Mouse (Mus musculus): ENCODE measurements around the gene Phip. TPM values are rescaled to one million over a fixed set of nuclear protein-coding genes. Genes with fewer than 3 reads are reported as not detected.

Gene Phip
- polyA plus RNA-seq, 1 experiment from 2014 or later = 124 TPM

- DNase-seq (ENCODE audit: low spot score) = no peak
- H3K4me3 ChIP-seq (ENCODE audit: low read depth, low read length) = peak overlapping the region; percentile 97
- peak overlapping the region; percentile 99 for H3K9ac ChIP-seq (ENCODE audit: low read length)
- peak overlapping the region; percentile 78; the same call in 1 of the 2 replicates for H3K4me2 ChIP-seq (ENCODE audit: low read depth)
- peak overlapping the region; percentile 90 for H3K27ac ChIP-seq (ENCODE audit: low read depth, low read length)
- H3K4me1 ChIP-seq (ENCODE audit: control insufficient read depth, insufficient read depth, low read length) = peaks cover 6% of the 10 kb centered on the region; the same call in 1 of the 2 replicates
- WGBS = 0% methylated on average over 22 of the region's 61 CpGs
- H3K9me3 ChIP-seq (ENCODE audit: control insufficient read depth, low read length) = no peaks in the 10 kb centered on the region
- no peaks in the 10 kb centered on the region for H3K27me3 ChIP-seq (ENCODE audit: control insufficient read depth, insufficient read depth, low read length)
- ATAC-seq (ENCODE audit: insufficient read depth, low FRiP score, low TSS enrichment) = peak; percentile 25
- no peaks in the 10 kb centered on the region for H3K36me3 ChIP-seq (ENCODE audit: control insufficient read depth, insufficient read depth, low read length)
Observed at GRCm38 (mm10) chr9:82974962-82975341, 364 bp downstream of the Phip start.

- peak; percentile 74 for ATAC-seq (ENCODE audit: insufficient read depth, low FRiP score, low TSS enrichment)
- under 1% methylated on average over 69 of the region's 75 CpGs for WGBS
- H3K9ac ChIP-seq (ENCODE audit: low read length) = peak overlapping the region; percentile 99
Observed at GRCm38 (mm10) chr9:82974187-82974861, 992 bp downstream of the Phip start.

GRCm38 (mm10) chr9:82973321-82973892, 1.9 kb downstream of the Phip start:
- DNase-seq (ENCODE audit: low spot score) (no peak), ATAC-seq (ENCODE audit: insufficient read depth, low FRiP score, low TSS enrichment) (no peak)
- 40% methylated on average over 8 of the region's 8 CpGs for WGBS
- Histone ChIP-seq H3K9ac (ENCODE audit: low read length) (peak overlapping the region; percentile 99), H3K27me3 (ENCODE audit: control insufficient read depth, insufficient read depth, low read length) (no peaks in the 10 kb centered on the region), H3K9me3 (ENCODE audit: control insufficient read depth, low read length) (no peaks in the 10 kb centered on the region), H3K4me2 (ENCODE audit: low read depth) (peak overlapping the region; percentile 78), H3K27ac (ENCODE audit: low read depth, low read length) (0 out of 2 replicates have a peak overlapping the region, but pooled peaks have one; percentile 90), H3K4me1 (ENCODE audit: control insufficient read depth, insufficient read depth, low read length) (peaks cover 6% of the 10 kb centered on the region; the same call in 1 of the 2 replicates), H3K4me3 (ENCODE audit: low read depth, low read length) (peak overlapping the region; percentile 97), H3K36me3 (ENCODE audit: control insufficient read depth, insufficient read depth, low read length) (no peaks in the 10 kb centered on the region)

More at GRCm38 (mm10) chr9:82974187-82974861, 992 bp downstream of the Phip start:
- Histone ChIP-seq H3K4me3 (ENCODE audit: low read depth, low read length) (peak overlapping the region; percentile 97), H3K36me3 (ENCODE audit: control insufficient read depth, insufficient read depth, low read length) (no peaks in the 10 kb centered on the region), H3K9me3 (ENCODE audit: control insufficient read depth, low read length) (no peaks in the 10 kb centered on the region), H3K27ac (ENCODE audit: low read depth, low read length) (peak overlapping the region; percentile 90), H3K4me1 (ENCODE audit: control insufficient read depth, insufficient read depth, low read length) (peaks cover 6% of the 10 kb centered on the region; the same call in 1 of the 2 replicates), H3K27me3 (ENCODE audit: control insufficient read depth, insufficient read depth, low read length) (no peaks in the 10 kb centered on the region), H3K4me2 (ENCODE audit: low read depth) (peak overlapping the region; percentile 78)
- DNase-seq (ENCODE audit: low spot score) = peak; percentile 91

GRCm38 (mm10) chr9:82971433-82971832, 3.9 kb downstream of the Phip start:
- no peak for DNase-seq (ENCODE audit: low spot score)
- H3K4me1 ChIP-seq (ENCODE audit: control insufficient read depth, insufficient read depth, low read length) = peaks cover 6% of the 10 kb centered on the region; the same call in 1 of the 2 replicates
- WGBS = 72% methylated on average over 1 of the region's 1 CpGs
- H3K9ac ChIP-seq (ENCODE audit: low read length) = no peak overlapping the region
- H3K4me2 ChIP-seq (ENCODE audit: low read depth) = no peak overlapping the region
- H3K9me3 ChIP-seq (ENCODE audit: control insufficient read depth, low read length) = no peaks in the 10 kb centered on the region
- no peak overlapping the region for H3K27ac ChIP-seq (ENCODE audit: low read depth, low read length)
- no peak for ATAC-seq (ENCODE audit: insufficient read depth, low FRiP score, low TSS enrichment)
- H3K27me3 ChIP-seq (ENCODE audit: control insufficient read depth, insufficient read depth, low read length) = no peaks in the 10 kb centered on the region
- no peak overlapping the region for H3K4me3 ChIP-seq (ENCODE audit: low read depth, low read length)
- no peaks in the 10 kb centered on the region for H3K36me3 ChIP-seq (ENCODE audit: control insufficient read depth, insufficient read depth, low read length)

- H3K4me3 ChIP-seq (ENCODE audit: low read depth, low read length) = no peak overlapping the region
- no peaks in the 10 kb centered on the region for H3K36me3 ChIP-seq (ENCODE audit: control insufficient read depth, insufficient read depth, low read length)
- no peak overlapping the region for H3K27ac ChIP-seq (ENCODE audit: low read depth, low read length)
- H3K27me3 ChIP-seq (ENCODE audit: control insufficient read depth, insufficient read depth, low read length) = no peaks in the 10 kb centered on the region
- H3K9me3 ChIP-seq (ENCODE audit: control insufficient read depth, low read length) = no peaks in the 10 kb centered on the region
- peaks cover 3% of the 10 kb centered on the region; the same call in 1 of the 2 replicates for H3K4me1 ChIP-seq (ENCODE audit: control insufficient read depth, insufficient read depth, low read length)
- DNase-seq (ENCODE audit: low spot score) = no peak
- 87% methylated on average over 8 of the region's 8 CpGs for WGBS
- H3K9ac ChIP-seq (ENCODE audit: low read length) = no peak overlapping the region
- ATAC-seq (ENCODE audit: insufficient read depth, low FRiP score, low TSS enrichment) = 0 out of 2 replicates have a peak, but pooled peaks have one; percentile 21
- no peak overlapping the region for H3K4me2 ChIP-seq (ENCODE audit: low read depth)
Observed at GRCm38 (mm10) chr9:82967076-82967621, 8.2 kb downstream of the Phip start.

- Histone ChIP-seq H3K4me1 (ENCODE audit: control insufficient read depth, insufficient read depth, low read length) (no peaks in the 10 kb centered on the region), H3K9me3 (ENCODE audit: control insufficient read depth, low read length) (no peaks in the 10 kb centered on the region), H3K36me3 (ENCODE audit: control insufficient read depth, insufficient read depth, low read length) (no peaks in the 10 kb centered on the region), H3K4me2 (ENCODE audit: low read depth) (no peak overlapping the region), H3K27ac (ENCODE audit: low read depth, low read length) (no peak overlapping the region), H3K9ac (ENCODE audit: low read length) (no peak overlapping the region), H3K4me3 (ENCODE audit: low read depth, low read length) (no peak overlapping the region), H3K27me3 (ENCODE audit: control insufficient read depth, insufficient read depth, low read length) (no peaks in the 10 kb centered on the region)
- DNase-seq (ENCODE audit: low spot score) (no peak), ATAC-seq (ENCODE audit: insufficient read depth, low FRiP score, low TSS enrichment) (no peak)
- WGBS = 94% methylated on average over 4 of the region's 4 CpGs
Observed at GRCm38 (mm10) chr9:82963981-82964380, 11.3 kb downstream of the Phip start.

GRCm38 (mm10) chr9:82961352-82961751, 14.0 kb downstream of the Phip start:
- no peak for ATAC-seq (ENCODE audit: insufficient read depth, low FRiP score, low TSS enrichment)

GRCm38 (mm10) chr9:82955267-82955666, 20.0 kb downstream of the Phip start:
- DNase-seq (ENCODE audit: low spot score) = no peak
- no peak for ATAC-seq (ENCODE audit: insufficient read depth, low FRiP score, low TSS enrichment)
- H3K27me3 ChIP-seq (ENCODE audit: control insufficient read depth, insufficient read depth, low read length) = no peaks in the 10 kb centered on the region
- H3K9ac ChIP-seq (ENCODE audit: low read length) = no peak overlapping the region
- no peak overlapping the region for H3K4me3 ChIP-seq (ENCODE audit: low read depth, low read length)
- WGBS = 80% methylated on average over 4 of the region's 4 CpGs
- no peak overlapping the region for H3K4me2 ChIP-seq (ENCODE audit: low read depth)
- H3K27ac ChIP-seq (ENCODE audit: low read depth, low read length) = no peak overlapping the region
- peaks cover 2% of the 10 kb centered on the region; the same call in 1 of the 2 replicates for H3K36me3 ChIP-seq (ENCODE audit: control insufficient read depth, insufficient read depth, low read length)
- no peaks in the 10 kb centered on the region for H3K9me3 ChIP-seq (ENCODE audit: control insufficient read depth, low read length)
- no peaks in the 10 kb centered on the region for H3K4me1 ChIP-seq (ENCODE audit: control insufficient read depth, insufficient read depth, low read length)

More at GRCm38 (mm10) chr9:82961352-82961751, 14.0 kb downstream of the Phip start:
- no peak overlapping the region for H3K4me2 ChIP-seq (ENCODE audit: low read depth)
- H3K27ac ChIP-seq (ENCODE audit: low read depth, low read length) = no peak overlapping the region
- H3K9me3 ChIP-seq (ENCODE audit: control insufficient read depth, low read length) = no peaks in the 10 kb centered on the region
- H3K36me3 ChIP-seq (ENCODE audit: control insufficient read depth, insufficient read depth, low read length) = 0 out of 2 replicates have a peak, but pooled peaks cover 2% of the 10 kb centered on the region
- no peaks in the 10 kb centered on the region for H3K27me3 ChIP-seq (ENCODE audit: control insufficient read depth, insufficient read depth, low read length)
- WGBS = 84% methylated on average over 2 of the region's 2 CpGs
- no peaks in the 10 kb centered on the region for H3K4me1 ChIP-seq (ENCODE audit: control insufficient read depth, insufficient read depth, low read length)
- H3K9ac ChIP-seq (ENCODE audit: low read length) = no peak overlapping the region
- no peak overlapping the region for H3K4me3 ChIP-seq (ENCODE audit: low read depth, low read length)
- no peak for DNase-seq (ENCODE audit: low spot score)

All from neural tube, embryonic 11.5 days (tissue).